Mouse (Mus musculus): ENCODE data around the gene Gabrq. TPM values are rescaled to one million over a fixed set of nuclear protein-coding genes. Genes with fewer than 3 reads are reported as not detected.
A peak's percentile ranks its signal among the peaks of the same experiment; 100 is the strongest.

Gene Gabrq
- total RNA-seq (2014; rRNA removed) (3.8 and 5.8 TPM in 2 replicates), polyA plus RNA-seq (2015; fragmentation: Nextera tagmentation; extraction: Ambion mirVana) (0.99 and 1.8 TPM in 2 replicates)

- Histone ChIP-seq H3K4me2 (ENCODE audit: low read depth) (peak within 1 kb of the TSS; percentile 59), H3K27me3 (ENCODE audit: insufficient read depth, low read length) (no peaks in the 10 kb centered on the region), H3K9me3 (ENCODE audit: low read length) (no peaks in the 10 kb centered on the region), H3K4me3 (ENCODE audit: low read depth, low read length) (peak within 1 kb of the TSS; percentile 36), H3K27ac (ENCODE audit: low read depth, low read length) (no peak within 1 kb of the TSS), H3K9ac (peak within 1 kb of the TSS; percentile 28; the same call in 1 of the 2 replicates), H3K4me1 (ENCODE audit: insufficient read depth) (no peaks in the 10 kb centered on the region), H3K36me3 (ENCODE audit: insufficient read depth) (no peaks in the 10 kb centered on the region)
- DNase-seq: peak; percentile 28
- peak; percentile 86 for ATAC-seq
- TF ChIP-seq CTCF (IDR thresholded peaks at IDR 0.05; ENCODE audit: low read depth): no peak
- WGBS: 34% methylated on average over 43 of the region's 43 CpGs
Observed at GRCm38 (mm10) chrX:72824776-72825588, at the start of gene Gabrq. Gene Gabrq (plus strand): TSS chrX:72825178.

- DNase-seq (peak; percentile 65), ATAC-seq (peak; percentile 100)
- Histone ChIP-seq H3K9me3 (ENCODE audit: low read length) (no peaks in the 10 kb centered on the region), H3K4me2 (ENCODE audit: low read depth) (no peak overlapping the region), H3K4me3 (ENCODE audit: low read depth, low read length) (no peak overlapping the region), H3K9ac (no peak overlapping the region), H3K36me3 (ENCODE audit: insufficient read depth) (no peaks in the 10 kb centered on the region), H3K27me3 (ENCODE audit: insufficient read depth, low read length) (no peaks in the 10 kb centered on the region), H3K4me1 (ENCODE audit: insufficient read depth) (no peaks in the 10 kb centered on the region), H3K27ac (ENCODE audit: low read depth, low read length) (peak overlapping the region; percentile 57; the same call in 1 of the 2 replicates)
- TF ChIP-seq CTCF (IDR thresholded peaks at IDR 0.05; ENCODE audit: low read depth): no peak
- 22% methylated on average over 1 of the region's 1 CpGs for WGBS
Observed at GRCm38 (mm10) chrX:72788773-72789557, 36.0 kb upstream of the Gabrq start.

GRCm38 (mm10) chrX:72789558-72789871 lies 35.5 kb upstream of the Gabrq start:
- Histone ChIP-seq H3K36me3 (ENCODE audit: insufficient read depth) (no peaks in the 10 kb centered on the region), H3K9me3 (ENCODE audit: low read length) (no peaks in the 10 kb centered on the region), H3K4me1 (ENCODE audit: insufficient read depth) (no peaks in the 10 kb centered on the region), H3K27ac (ENCODE audit: low read depth, low read length) (peak overlapping the region; percentile 57; the same call in 1 of the 2 replicates), H3K4me3 (ENCODE audit: low read depth, low read length) (no peak overlapping the region), H3K4me2 (ENCODE audit: low read depth) (no peak overlapping the region), H3K27me3 (ENCODE audit: insufficient read depth, low read length) (no peaks in the 10 kb centered on the region), H3K9ac (no peak overlapping the region)
- ATAC-seq (no peak), DNase-seq (no peak)
- no peak for TF ChIP-seq CTCF (IDR thresholded peaks at IDR 0.05; ENCODE audit: low read depth)

GRCm38 (mm10) chrX:72819594-72819993 lies 5.4 kb upstream of the Gabrq start:
- WGBS: 6% methylated on average over 5 of the region's 5 CpGs
- H3K27ac ChIP-seq (ENCODE audit: low read depth, low read length): no peak overlapping the region
- H3K9me3 ChIP-seq (ENCODE audit: low read length): no peaks in the 10 kb centered on the region
- DNase-seq (peak; percentile 89), ATAC-seq (peak; percentile 64)
- H3K9ac ChIP-seq: no peak overlapping the region
- no peaks in the 10 kb centered on the region for H3K4me1 ChIP-seq (ENCODE audit: insufficient read depth)
- H3K4me3 ChIP-seq (ENCODE audit: low read depth, low read length): no peak overlapping the region
- H3K4me2 ChIP-seq (ENCODE audit: low read depth): no peak overlapping the region
- H3K27me3 ChIP-seq (ENCODE audit: insufficient read depth, low read length): no peaks in the 10 kb centered on the region
- H3K36me3 ChIP-seq (ENCODE audit: insufficient read depth): no peaks in the 10 kb centered on the region
- peak; percentile 92 for TF ChIP-seq CTCF (IDR thresholded peaks at IDR 0.05; ENCODE audit: low read depth)

- peak; percentile 55 for TF ChIP-seq CTCF (IDR thresholded peaks at IDR 0.05; ENCODE audit: low read depth)
- DNase-seq (peak; percentile 26), ATAC-seq (no peak)
- Histone ChIP-seq H3K27me3 (ENCODE audit: insufficient read depth, low read length) (no peaks in the 10 kb centered on the region), H3K4me2 (ENCODE audit: low read depth) (no peak overlapping the region), H3K36me3 (ENCODE audit: insufficient read depth) (no peaks in the 10 kb centered on the region), H3K9me3 (ENCODE audit: low read length) (no peaks in the 10 kb centered on the region), H3K27ac (ENCODE audit: low read depth, low read length) (no peak overlapping the region), H3K4me3 (ENCODE audit: low read depth, low read length) (no peak overlapping the region), H3K4me1 (ENCODE audit: insufficient read depth) (no peaks in the 10 kb centered on the region), H3K9ac (no peak overlapping the region)
- WGBS: 68% methylated on average over 2 of the region's 2 CpGs
Observed at GRCm38 (mm10) chrX:72823310-72823709, 1.7 kb upstream of the Gabrq start.

GRCm38 (mm10) chrX:72825589-72825905 lies 569 bp downstream of the Gabrq start:
- peak overlapping the region; percentile 28; the same call in 1 of the 2 replicates for H3K9ac ChIP-seq
- ATAC-seq (no peak; the same call in none of the 2 replicates), DNase-seq (no peak)
- H3K9me3 ChIP-seq (ENCODE audit: low read length): no peaks in the 10 kb centered on the region
- peak overlapping the region; percentile 59 for H3K4me2 ChIP-seq (ENCODE audit: low read depth)
- H3K4me3 ChIP-seq (ENCODE audit: low read depth, low read length): peak overlapping the region; percentile 36
- H3K27me3 ChIP-seq (ENCODE audit: insufficient read depth, low read length): no peaks in the 10 kb centered on the region
- no peak for TF ChIP-seq CTCF (IDR thresholded peaks at IDR 0.05; ENCODE audit: low read depth)
- no peaks in the 10 kb centered on the region for H3K4me1 ChIP-seq (ENCODE audit: insufficient read depth)
- WGBS: 48% methylated on average over 7 of the region's 7 CpGs
- H3K27ac ChIP-seq (ENCODE audit: low read depth, low read length): no peak overlapping the region
- H3K36me3 ChIP-seq (ENCODE audit: insufficient read depth): no peaks in the 10 kb centered on the region

Other genes starting within 250 kb of the Gabrq start
- gene Gabra3, start 168.3 kb upstream of the Gabrq start, total RNA-seq (2014; rRNA removed): 39.3 and 49.5 TPM in 2 replicates
- 16.2 and 35.4 TPM in 2 replicates for gene Gabra3, start 168.3 kb upstream of the Gabrq start, polyA plus RNA-seq (2015; fragmentation: Nextera tagmentation; extraction: Ambion mirVana)
- gene Cetn2, start 93.2 kb downstream of the Gabrq start, total RNA-seq (2014; rRNA removed): 41.4 and 47.1 TPM in 2 replicates
- 95.5 and 105 TPM in 2 replicates for gene Cetn2, start 93.2 kb downstream of the Gabrq start, polyA plus RNA-seq (2015; fragmentation: Nextera tagmentation; extraction: Ambion mirVana)
- 49.1 and 49.9 TPM in 2 replicates for gene Nsdhl, start 93.4 kb downstream of the Gabrq start, total RNA-seq (2014; rRNA removed)
- 41.7 and 44.8 TPM in 2 replicates for gene Nsdhl, start 93.4 kb downstream of the Gabrq start, polyA plus RNA-seq (2015; fragmentation: Nextera tagmentation; extraction: Ambion mirVana)
- 0.77 and 1.9 TPM in 2 replicates for gene Zfp185, start 162.2 kb downstream of the Gabrq start, total RNA-seq (2014; rRNA removed)
- 0.80 and 1.2 TPM in 2 replicates for gene Zfp185, start 162.2 kb downstream of the Gabrq start, polyA plus RNA-seq (2015; fragmentation: Nextera tagmentation; extraction: Ambion mirVana)
- 0.08 and 0.67 TPM in 2 replicates for gene Pnma5, start 211.9 kb downstream of the Gabrq start, total RNA-seq (2014; rRNA removed)
- gene Pnma5, start 211.9 kb downstream of the Gabrq start, polyA plus RNA-seq (2015; fragmentation: Nextera tagmentation; extraction: Ambion mirVana): 0.14 and 0.22 TPM in 2 replicates
- 15.0 and 19.8 TPM in 2 replicates for gene Pnma3, start 239.6 kb downstream of the Gabrq start, total RNA-seq (2014; rRNA removed)
- gene Pnma3, start 239.6 kb downstream of the Gabrq start, polyA plus RNA-seq (2015; fragmentation: Nextera tagmentation; extraction: Ambion mirVana): 2.4 and 3.4 TPM in 2 replicates